Mouse (Mus musculus): Measurements from ENCODE around the gene Slc39a8. TPM values are rescaled to one million over a fixed set of nuclear protein-coding genes. Genes with fewer than 3 reads are reported as not detected.

Slc39a8 gene
- polyA plus RNA-seq, 1 experiment from 2014 or later, result 22.7 TPM

- Histone ChIP-seq H3K4me2 (ENCODE audit: low read depth, low read length) (no peak overlapping the region), H3K27ac (ENCODE audit: low read length) (no peak overlapping the region), H3K4me1 (ENCODE audit: control insufficient read depth, insufficient read depth, low read length) (no peaks in the 10 kb centered on the region), H3K9ac (ENCODE audit: low read depth, low read length) (no peak overlapping the region), H3K36me3 (ENCODE audit: control insufficient read depth, insufficient read depth, low read length) (no peaks in the 10 kb centered on the region), H3K4me3 (ENCODE audit: low read length) (no peak overlapping the region), H3K27me3 (replicated peaks; ENCODE audit: control insufficient read depth, insufficient read depth, low read length) (no peaks in the 10 kb centered on the region), H3K9me3 (ENCODE audit: control insufficient read depth, low read length) (no peaks in the 10 kb centered on the region)
- ATAC-seq, result no peak
- 82% methylated on average over 9 of the region's 9 CpGs for WGBS
Observed at GRCm38 (mm10) chr3:135887033-135887855, 62.2 kb downstream of the Slc39a8 start.

GRCm38 (mm10) chr3:135887856-135888155 lies 62.7 kb downstream of the Slc39a8 start:
- no peaks in the 10 kb centered on the region for H3K4me1 ChIP-seq (ENCODE audit: control insufficient read depth, insufficient read depth, low read length)
- WGBS, result 75% methylated on average over 5 of the region's 5 CpGs
- no peak overlapping the region for H3K27ac ChIP-seq (ENCODE audit: low read length)
- H3K9ac ChIP-seq (ENCODE audit: low read depth, low read length), result no peak overlapping the region
- no peaks in the 10 kb centered on the region for H3K36me3 ChIP-seq (ENCODE audit: control insufficient read depth, insufficient read depth, low read length)
- no peaks in the 10 kb centered on the region for H3K9me3 ChIP-seq (ENCODE audit: control insufficient read depth, low read length)
- no peak overlapping the region for H3K4me2 ChIP-seq (ENCODE audit: low read depth, low read length)
- no peak overlapping the region for H3K4me3 ChIP-seq (ENCODE audit: low read length)
- ATAC-seq, result no peak
- H3K27me3 ChIP-seq (replicated peaks; ENCODE audit: control insufficient read depth, insufficient read depth, low read length), result no peaks in the 10 kb centered on the region

GRCm38 (mm10) chr3:135889401-135889800 lies 64.3 kb downstream of the Slc39a8 start:
- Histone ChIP-seq H3K4me3 (ENCODE audit: low read length) (no peak overlapping the region), H3K27ac (ENCODE audit: low read length) (no peak overlapping the region), H3K4me1 (ENCODE audit: control insufficient read depth, insufficient read depth, low read length) (no peaks in the 10 kb centered on the region), H3K36me3 (ENCODE audit: control insufficient read depth, insufficient read depth, low read length) (no peaks in the 10 kb centered on the region), H3K27me3 (replicated peaks; ENCODE audit: control insufficient read depth, insufficient read depth, low read length) (no peaks in the 10 kb centered on the region), H3K4me2 (ENCODE audit: low read depth, low read length) (no peak overlapping the region), H3K9me3 (ENCODE audit: control insufficient read depth, low read length) (no peaks in the 10 kb centered on the region), H3K9ac (ENCODE audit: low read depth, low read length) (no peak overlapping the region)
- no peak for ATAC-seq

- 74% methylated on average over 1 of the region's 1 CpGs for WGBS
- Histone ChIP-seq H3K9me3 (ENCODE audit: control insufficient read depth, low read length) (no peaks in the 10 kb centered on the region), H3K9ac (ENCODE audit: low read depth, low read length) (no peak overlapping the region), H3K4me2 (ENCODE audit: low read depth, low read length) (no peak overlapping the region), H3K4me3 (ENCODE audit: low read length) (no peak overlapping the region), H3K27me3 (replicated peaks; ENCODE audit: control insufficient read depth, insufficient read depth, low read length) (no peaks in the 10 kb centered on the region), H3K36me3 (ENCODE audit: control insufficient read depth, insufficient read depth, low read length) (no peaks in the 10 kb centered on the region), H3K4me1 (ENCODE audit: control insufficient read depth, insufficient read depth, low read length) (no peaks in the 10 kb centered on the region), H3K27ac (ENCODE audit: low read length) (no peak overlapping the region)
- no peak for ATAC-seq
Observed at GRCm38 (mm10) chr3:135903366-135903765, 78.3 kb downstream of the Slc39a8 start.

- Histone ChIP-seq H3K4me1 (ENCODE audit: control insufficient read depth, insufficient read depth, low read length) (no peaks in the 10 kb centered on the region), H3K4me3 (ENCODE audit: low read length) (no peak overlapping the region), H3K27ac (ENCODE audit: low read length) (no peak overlapping the region), H3K9ac (ENCODE audit: low read depth, low read length) (no peak overlapping the region), H3K4me2 (ENCODE audit: low read depth, low read length) (no peak overlapping the region), H3K9me3 (ENCODE audit: control insufficient read depth, low read length) (no peaks in the 10 kb centered on the region), H3K36me3 (ENCODE audit: control insufficient read depth, insufficient read depth, low read length) (no peaks in the 10 kb centered on the region), H3K27me3 (replicated peaks; ENCODE audit: control insufficient read depth, insufficient read depth, low read length) (no peaks in the 10 kb centered on the region)
- 47% methylated on average over 6 of the region's 6 CpGs for WGBS
- no peak for ATAC-seq
Observed at GRCm38 (mm10) chr3:135904881-135905280, 79.8 kb downstream of the Slc39a8 start.

DNA sequence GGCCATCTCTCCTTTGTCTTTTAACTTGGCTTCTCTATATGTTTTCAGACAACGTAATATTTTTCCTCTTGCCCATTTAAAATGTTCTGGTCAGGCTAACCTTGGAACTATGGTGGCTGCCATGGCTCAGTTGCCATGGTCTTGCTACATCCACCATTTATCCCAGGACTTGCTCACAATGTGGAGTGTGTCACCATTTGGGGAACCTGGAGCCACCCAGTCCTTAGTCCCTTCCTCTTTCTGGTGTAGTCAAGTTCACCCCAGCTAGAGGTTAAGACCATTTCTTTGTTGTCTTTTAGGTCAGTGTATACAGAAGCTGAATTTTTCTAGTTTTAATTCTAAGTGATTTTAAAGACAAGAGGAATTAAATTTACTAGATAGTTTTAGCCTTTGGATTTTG lies 80.7 kb downstream of the Slc39a8 start:
- H3K9ac ChIP-seq (ENCODE audit: low read depth, low read length), result no peak overlapping the region
- no peaks in the 10 kb centered on the region for H3K36me3 ChIP-seq (ENCODE audit: control insufficient read depth, insufficient read depth, low read length)
- H3K4me1 ChIP-seq (ENCODE audit: control insufficient read depth, insufficient read depth, low read length), result no peaks in the 10 kb centered on the region
- ATAC-seq, result no peak
- 91% methylated on average over 1 of the region's 1 CpGs for whole genome bisulfite sequencing
- no peak overlapping the region for H3K4me3 ChIP-seq (ENCODE audit: low read length)
- H3K9me3 ChIP-seq (ENCODE audit: control insufficient read depth, low read length), result no peaks in the 10 kb centered on the region
- no peak overlapping the region for H3K27ac ChIP-seq (ENCODE audit: low read length)
- H3K27me3 ChIP-seq (replicated peaks; ENCODE audit: control insufficient read depth, insufficient read depth, low read length), result no peaks in the 10 kb centered on the region
- H3K4me2 ChIP-seq (ENCODE audit: low read depth, low read length), result no peak overlapping the region

DNA sequence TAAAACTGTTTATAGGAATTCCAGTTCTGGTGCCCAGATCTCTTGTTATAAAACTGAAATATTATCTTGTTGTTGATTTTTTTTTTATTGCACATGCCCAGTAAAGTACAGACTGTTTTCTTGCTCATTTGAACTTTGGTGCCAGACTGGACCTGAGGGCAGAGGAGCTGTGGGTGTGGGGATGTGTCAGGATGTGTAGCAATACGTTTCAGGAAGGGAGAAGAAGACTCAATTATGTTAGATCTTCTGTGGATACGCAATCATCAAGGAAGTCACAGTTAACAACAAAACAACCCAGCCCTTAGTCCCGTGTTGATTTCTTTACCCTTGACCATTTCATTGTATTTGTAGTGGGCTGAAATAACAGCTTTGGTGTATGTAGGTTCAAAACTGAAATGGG lies 81.9 kb downstream of the Slc39a8 start:
- 75% methylated on average over 3 of the region's 3 CpGs for WGBS
- Histone ChIP-seq H3K27ac (ENCODE audit: low read length) (no peak overlapping the region), H3K9me3 (ENCODE audit: control insufficient read depth, low read length) (no peaks in the 10 kb centered on the region), H3K4me1 (ENCODE audit: control insufficient read depth, insufficient read depth, low read length) (no peaks in the 10 kb centered on the region), H3K4me3 (ENCODE audit: low read length) (no peak overlapping the region), H3K9ac (ENCODE audit: low read depth, low read length) (no peak overlapping the region), H3K27me3 (replicated peaks; ENCODE audit: control insufficient read depth, insufficient read depth, low read length) (no peaks in the 10 kb centered on the region), H3K4me2 (ENCODE audit: low read depth, low read length) (no peak overlapping the region), H3K36me3 (ENCODE audit: control insufficient read depth, insufficient read depth, low read length) (no peaks in the 10 kb centered on the region)
- ATAC-seq, result no peak

DNA sequence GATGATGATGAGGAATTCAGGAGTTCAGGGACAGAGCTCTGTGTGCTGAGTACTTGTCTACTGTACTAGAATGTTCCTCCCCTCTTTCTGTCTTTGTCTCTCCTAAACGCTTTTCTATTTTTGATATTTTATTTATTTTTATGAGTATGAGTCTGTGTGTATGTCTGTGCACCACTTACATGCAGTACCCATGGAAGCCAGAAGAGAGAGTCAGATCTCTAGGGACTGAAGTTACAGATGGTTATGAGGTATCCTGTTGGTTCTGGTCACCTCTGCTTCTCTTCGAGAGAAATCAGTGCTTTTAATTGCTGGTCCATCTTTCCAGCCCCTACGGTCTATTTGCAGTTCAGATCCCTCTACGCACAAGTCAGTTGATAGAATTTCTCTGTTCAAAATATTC lies 90.9 kb downstream of the Slc39a8 start:
- ATAC-seq, result no peak
- no peaks in the 10 kb centered on the region for H3K9me3 ChIP-seq (ENCODE audit: control insufficient read depth, low read length)
- no peaks in the 10 kb centered on the region for H3K4me1 ChIP-seq (ENCODE audit: control insufficient read depth, insufficient read depth, low read length)
- no peak overlapping the region for H3K4me2 ChIP-seq (ENCODE audit: low read depth, low read length)
- H3K27me3 ChIP-seq (replicated peaks; ENCODE audit: control insufficient read depth, insufficient read depth, low read length), result no peaks in the 10 kb centered on the region
- H3K36me3 ChIP-seq (ENCODE audit: control insufficient read depth, insufficient read depth, low read length), result no peaks in the 10 kb centered on the region
- WGBS, result 88% methylated on average over 4 of the region's 4 CpGs
- H3K9ac ChIP-seq (ENCODE audit: low read depth, low read length), result no peak overlapping the region
- no peak overlapping the region for H3K27ac ChIP-seq (ENCODE audit: low read length)
- no peak overlapping the region for H3K4me3 ChIP-seq (ENCODE audit: low read length)

- ATAC-seq, result no peak
- no peaks in the 10 kb centered on the region for H3K9me3 ChIP-seq (ENCODE audit: control insufficient read depth, low read length)
- no peaks in the 10 kb centered on the region for H3K27me3 ChIP-seq (replicated peaks; ENCODE audit: control insufficient read depth, insufficient read depth, low read length)
- H3K9ac ChIP-seq (ENCODE audit: low read depth, low read length), result no peak overlapping the region
- WGBS, result 70% methylated on average over 5 of the region's 5 CpGs
- no peaks in the 10 kb centered on the region for H3K36me3 ChIP-seq (ENCODE audit: control insufficient read depth, insufficient read depth, low read length)
- no peak overlapping the region for H3K4me3 ChIP-seq (ENCODE audit: low read length)
- H3K27ac ChIP-seq (ENCODE audit: low read length), result no peak overlapping the region
- H3K4me1 ChIP-seq (ENCODE audit: control insufficient read depth, insufficient read depth, low read length), result no peaks in the 10 kb centered on the region
- H3K4me2 ChIP-seq (ENCODE audit: low read depth, low read length), result no peak overlapping the region
Observed at GRCm38 (mm10) chr3:135918566-135919180, 93.6 kb downstream of the Slc39a8 start.

- H3K4me1 ChIP-seq (ENCODE audit: control insufficient read depth, insufficient read depth, low read length), result no peaks in the 10 kb centered on the region
- 79% methylated on average over 4 of the region's 4 CpGs for WGBS
- no peaks in the 10 kb centered on the region for H3K36me3 ChIP-seq (ENCODE audit: control insufficient read depth, insufficient read depth, low read length)
- no peak overlapping the region for H3K4me2 ChIP-seq (ENCODE audit: low read depth, low read length)
- H3K27me3 ChIP-seq (replicated peaks; ENCODE audit: control insufficient read depth, insufficient read depth, low read length), result no peaks in the 10 kb centered on the region
- no peak overlapping the region for H3K27ac ChIP-seq (ENCODE audit: low read length)
- no peak overlapping the region for H3K9ac ChIP-seq (ENCODE audit: low read depth, low read length)
- H3K9me3 ChIP-seq (ENCODE audit: control insufficient read depth, low read length), result no peaks in the 10 kb centered on the region
- no peak overlapping the region for H3K4me3 ChIP-seq (ENCODE audit: low read length)
- ATAC-seq, result no peak
Observed at GRCm38 (mm10) chr3:135919305-135919704, 94.2 kb downstream of the Slc39a8 start.

Data from intestine, embryonic 16.5 days (tissue).